Mouse (Mus musculus) central nervous system, embryonic 18 days (tissue): ENCODE data around the gene Ccdc150. TPM values are rescaled to one million over a fixed set of nuclear protein-coding genes. Genes with fewer than 3 reads are reported as not detected.

Experiments used
- polyA plus RNA-seq: library from polyadenylated mRNA; depleted of rRNA; stranded (reverse); fragments of >200 nt; gene quantifications from 2 replicates; pipeline ENCODE4 v1.2.3, GENCODE M21; 2012; rRNA removed

Gene Ccdc150
- polyA plus RNA-seq: 0.23 and 0.37 TPM in 2 replicates

GRCm38 (mm10) chr1:54250158-54250866 is at the start of gene Ccdc150:
Gene Ccdc150, plus strand, starts transcription at chr1:54250683.

Other genes with a start within 250 kb of the Ccdc150 start
- gene Hecw2, start 55.5 kb upstream of the Ccdc150 start, polyA plus RNA-seq: 4.9 and 5.4 TPM in 2 replicates
- 16.6 and 18.6 TPM in 2 replicates for gene Gtf3c3, start 188.3 kb downstream of the Ccdc150 start, polyA plus RNA-seq